Mouse (Mus musculus): ENCODE measurements around the gene Tmem131l.
A peak's percentile ranks its signal among the peaks of the same experiment; 100 is the strongest.

The Tmem131l gene

GRCm38 (mm10) chr3:84048729-84049175, 8.8 kb upstream of the Tmem131l start:
- DNase-seq (ENCODE audit: low spot score in 2 of 2) = no peak

- DNase-seq (ENCODE audit: low spot score in 2 of 2) = no peak
These were observed 6.2 kb upstream of the Tmem131l start for GRCm38 (mm10) chr3:84046206-84046605.

GRCm38 (mm10) chr3:84041739-84042138, 1.8 kb upstream of the Tmem131l start:
- DNase-seq (ENCODE audit: low spot score in 2 of 2) = no peak

- peak in 1 of 2 experiments; percentile 31 for DNase-seq (ENCODE audit: low spot score in 2 of 2)
These were observed 604 bp upstream of the Tmem131l start for GRCm38 (mm10) chr3:84040476-84041082.

GRCm38 (mm10) chr3:84038981-84039645, 862 bp downstream of the Tmem131l start:
- peak; percentile 22 to 36 for DNase-seq (ENCODE audit: low spot score in 2 of 2)

- DNase-seq (ENCODE audit: low spot score in 2 of 2) = no peak
These were observed 1.8 kb downstream of the Tmem131l start for GRCm38 (mm10) chr3:84038126-84038525.

- no peak for DNase-seq (ENCODE audit: low spot score in 2 of 2)
These were observed 2.4 kb downstream of the Tmem131l start for GRCm38 (mm10) chr3:84037536-84037935.

- DNase-seq (ENCODE audit: low spot score in 2 of 2) = no peak
These were observed 3.1 kb downstream of the Tmem131l start for GRCm38 (mm10) chr3:84036866-84037265.

- DNase-seq (ENCODE audit: low spot score in 2 of 2) = no peak
These were observed 4.1 kb downstream of the Tmem131l start for GRCm38 (mm10) chr3:84035728-84036364.

GRCm38 (mm10) chr3:84034115-84034780, 5.7 kb downstream of the Tmem131l start:
- DNase-seq (ENCODE audit: low spot score in 2 of 2) = no peak

GRCm38 (mm10) chr3:84032933-84033730, 6.8 kb downstream of the Tmem131l start:
- DNase-seq (ENCODE audit: low spot score in 2 of 2) = no peak

- no peak for DNase-seq (ENCODE audit: low spot score in 2 of 2)
These were observed 7.6 kb downstream of the Tmem131l start for GRCm38 (mm10) chr3:84032419-84032818.

GRCm38 (mm10) chr3:84031216-84031615, 8.8 kb downstream of the Tmem131l start:
- DNase-seq (ENCODE audit: low spot score in 2 of 2) = no peak

GRCm38 (mm10) chr3:84028968-84029367, 11.0 kb downstream of the Tmem131l start:
- DNase-seq (ENCODE audit: low spot score in 2 of 2) = no peak

- no peak for DNase-seq (ENCODE audit: low spot score in 2 of 2)
These were observed 12.2 kb downstream of the Tmem131l start for GRCm38 (mm10) chr3:84027691-84028159.

GRCm38 (mm10) chr3:84024512-84025072, 15.4 kb downstream of the Tmem131l start:
- DNase-seq (ENCODE audit: low spot score in 2 of 2) = no peak

- no peak for DNase-seq (ENCODE audit: low spot score in 2 of 2)
These were observed 17.3 kb downstream of the Tmem131l start for GRCm38 (mm10) chr3:84022723-84023122.

- no peak for DNase-seq (ENCODE audit: low spot score in 2 of 2)
These were observed 17.8 kb downstream of the Tmem131l start for GRCm38 (mm10) chr3:84022201-84022584.

- no peak for DNase-seq (ENCODE audit: low spot score in 2 of 2)
These were observed 18.5 kb downstream of the Tmem131l start for GRCm38 (mm10) chr3:84021217-84022200.

GRCm38 (mm10) chr3:84020528-84020927, 19.4 kb downstream of the Tmem131l start:
- DNase-seq (ENCODE audit: low spot score in 2 of 2) = no peak
